13 mouse cellular contexts compared by ENCODE assay signal in the genomic region with DNA sequence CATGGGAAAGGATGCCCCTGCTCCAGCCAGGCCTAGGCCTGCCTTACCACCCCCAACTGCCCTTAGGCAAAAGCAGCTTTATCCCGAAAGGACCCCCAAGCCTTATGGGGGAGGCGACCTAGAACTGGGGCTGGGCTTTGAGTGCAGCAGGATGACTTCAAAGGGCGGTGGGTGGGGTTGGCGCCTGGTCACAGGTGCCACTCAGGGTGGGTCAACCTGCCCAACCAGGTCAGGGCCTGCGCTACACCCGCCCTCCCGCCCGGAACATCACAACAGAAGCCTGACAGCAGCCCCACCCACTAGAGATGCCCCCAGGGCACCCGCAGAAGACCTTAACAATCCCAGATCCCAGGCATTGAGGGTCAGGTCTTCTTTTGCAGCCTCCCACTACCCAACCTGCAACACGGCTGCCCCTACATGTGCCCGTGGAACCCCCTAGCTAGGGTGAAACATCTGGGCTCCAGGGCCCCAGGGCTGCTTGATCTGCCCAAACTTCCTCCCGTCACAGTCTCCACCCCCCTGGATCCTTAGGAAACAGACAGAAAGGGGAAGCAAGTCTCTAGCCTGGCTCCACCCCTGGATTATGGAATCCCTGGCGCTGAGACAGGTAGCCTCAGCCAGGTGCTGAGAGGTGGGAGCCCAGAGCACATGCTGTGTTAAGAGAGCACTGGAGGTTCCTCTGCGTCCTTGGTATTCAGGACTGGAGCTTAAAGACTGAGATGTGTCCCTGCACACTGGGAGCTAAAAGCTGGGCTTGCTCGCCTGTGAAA. TPM values are rescaled to one million over a fixed set of nuclear protein-coding genes. Genes with fewer than 3 reads are reported as not detected.
DNase-seq lines count a peak whose midpoint lies in the region; ATAC-seq and TF ChIP-seq lines count a peak whose summit lies in the region.
"Had no signal": no experiment of that assay in that cellular context is flagged by ENCODE, and none has a peak within 500 bp of the region (broad histone marks: within the 10 kb centered on the region; RNA-seq: fewer than 3 reads in every experiment).

No protein-coding gene starts in this region.

- DNase-seq in heart, postnatal 25 days (ENCODE audit: low spot score), result no peak
- DNase-seq in forebrain, embryonic 14.5 days (ENCODE audit: low spot score), result no peak
- peak; percentile 31 for DNase-seq in limb, embryonic 14.5 days (ENCODE audit: low spot score)
- no peak for DNase-seq in adrenal gland, postnatal 25 days
- no peak for DNase-seq in layer of hippocampus, postnatal 25 days (ENCODE audit: extremely low spot score in 1 of 2, low spot score in 1 of 2)
- DNase-seq in kidney, adult 2 months, result no peak
- DNase-seq: cerebellum, adult 8-10 months; thymus, postnatal 36 days had no signal

- TF ChIP-seq CTCF in kidney, adult 2 months (conservative IDR thresholded peaks at IDR 0.05; ENCODE audit: insufficient read depth, insufficient read length, low read depth, low read length), result no peak

- no peak for ATAC-seq in heart, embryonic 13.5 days (ENCODE audit: extremely low read depth, insufficient number of reproducible peaks, low FRiP score, low TSS enrichment)
- no peak for ATAC-seq in forebrain, embryonic 14.5 days
- ATAC-seq in limb, embryonic 14.5 days (ENCODE audit: low FRiP score, low read depth), result no peak
- ATAC-seq in neural tube, embryonic 12.5 days (ENCODE audit: low FRiP score, low read depth), result no peak

- H3K36me3 ChIP-seq in heart, embryonic 13.5 days, result no peaks in the 10 kb centered on the region
- H3K36me3 ChIP-seq in forebrain, embryonic 14.5 days (ENCODE audit: control insufficient read depth, insufficient read depth, low read length), result no peaks in the 10 kb centered on the region
- H3K36me3 ChIP-seq in limb, embryonic 14.5 days (ENCODE audit: control insufficient read depth, insufficient read depth, low read length), result no peaks in the 10 kb centered on the region
- no peaks in the 10 kb centered on the region for H3K36me3 ChIP-seq in neural tube, embryonic 12.5 days
- no peaks in the 10 kb centered on the region for H3K36me3 ChIP-seq in kidney, adult 2 months (ENCODE audit: control insufficient read depth, insufficient read depth, low read length)

- peaks cover 76% of the 10 kb centered on the region for H3K27me3 ChIP-seq in heart, embryonic 13.5 days (replicated peaks)
- H3K27me3 ChIP-seq in forebrain, embryonic 14.5 days (replicated peaks; ENCODE audit: control insufficient read depth, insufficient read depth, low read length), result peaks cover 27% of the 10 kb centered on the region
- H3K27me3 ChIP-seq in limb, embryonic 14.5 days (ENCODE audit: control insufficient read depth, insufficient read depth, low read length), result peaks cover 19% of the 10 kb centered on the region
- H3K27me3 ChIP-seq in neural tube, embryonic 12.5 days (replicated peaks), result peaks cover 49% of the 10 kb centered on the region
- H3K27me3 ChIP-seq in kidney, adult 2 months (replicated peaks; ENCODE audit: control insufficient read depth, insufficient read depth, low read length), result peaks cover 2% of the 10 kb centered on the region; the same call in 1 of the 2 replicates

- H3K9ac ChIP-seq in heart, embryonic 13.5 days, result no peak overlapping the region
- H3K9ac ChIP-seq in forebrain, embryonic 14.5 days (ENCODE audit: low read length), result peak overlapping the region; percentile 50; the same call in 1 of the 2 replicates
- no peak overlapping the region for H3K9ac ChIP-seq in limb, embryonic 14.5 days (ENCODE audit: low read depth, low read length, severe bottlenecking)
- H3K9ac ChIP-seq in neural tube, embryonic 12.5 days, result 0 out of 2 replicates have a peak overlapping the region, but pooled peaks have one; percentile 8

- no peak overlapping the region for H3K27ac ChIP-seq in heart, embryonic 13.5 days (replicated peaks)
- H3K27ac ChIP-seq in forebrain, embryonic 14.5 days (ENCODE audit: low read depth, low read length), result no peak overlapping the region
- H3K27ac ChIP-seq in limb, embryonic 14.5 days (replicated peaks; ENCODE audit: low read depth, low read length), result no peak overlapping the region
- H3K27ac ChIP-seq in neural tube, embryonic 12.5 days, result no peak overlapping the region
- H3K27ac ChIP-seq in kidney, adult 2 months (ENCODE audit: insufficient read depth, low read depth, low read length), result no peak overlapping the region

- no peak for TF ChIP-seq POLR2A in limb, embryonic 14.5 days (IDR thresholded peaks at IDR 0.05; ENCODE audit: borderline replicate concordance, extremely low read depth, insufficient read depth, insufficient read length)
- no peak for TF ChIP-seq POLR2A in kidney, adult 2 months (IDR thresholded peaks at IDR 0.05; ENCODE audit: low read depth, low read length)

- no peaks in the 10 kb centered on the region for H3K9me3 ChIP-seq in heart, embryonic 13.5 days
- no peaks in the 10 kb centered on the region for H3K9me3 ChIP-seq in forebrain, embryonic 14.5 days (replicated peaks; ENCODE audit: control insufficient read depth, low read length)
- no peaks in the 10 kb centered on the region for H3K9me3 ChIP-seq in limb, embryonic 14.5 days (ENCODE audit: control insufficient read depth, low read length)
- no peaks in the 10 kb centered on the region for H3K9me3 ChIP-seq in neural tube, embryonic 12.5 days

- H3K4me3 ChIP-seq in heart, embryonic 13.5 days, result peak overlapping the region; percentile 34
- peak overlapping the region; percentile 29; the same call in 1 of the 2 replicates for H3K4me3 ChIP-seq in forebrain, embryonic 14.5 days (ENCODE audit: low read depth, low read length)
- H3K4me3 ChIP-seq in limb, embryonic 14.5 days (replicated peaks; ENCODE audit: low read length), result peak overlapping the region; percentile 25; the same call in 1 of the 2 replicates
- no peak overlapping the region for H3K4me3 ChIP-seq in neural tube, embryonic 12.5 days
- H3K4me3 ChIP-seq in kidney, adult 2 months (ENCODE audit: insufficient read depth, low read depth, low read length), result no peak overlapping the region

- WGBS in heart, embryonic 13.5 days, result 18% methylated on average over 15 of the region's 15 CpGs
- WGBS in forebrain, embryonic 14.5 days, result 13% methylated on average over 15 of the region's 15 CpGs
- 11% methylated on average over 14 of the region's 15 CpGs for WGBS in limb, embryonic 14.5 days
- 10% methylated on average over 15 of the region's 15 CpGs for WGBS in neural tube, embryonic 12.5 days
- 49% methylated on average over 15 of the region's 15 CpGs for WGBS in kidney, adult 2 months

- H3K4me2 ChIP-seq in heart, embryonic 13.5 days, result 0 out of 2 replicates have a peak overlapping the region, but pooled peaks have one; percentile 61
- peak overlapping the region; percentile 63 for H3K4me2 ChIP-seq in forebrain, embryonic 14.5 days (ENCODE audit: low read length)
- H3K4me2 ChIP-seq in limb, embryonic 14.5 days (replicated peaks; ENCODE audit: low read depth, low read length, severe bottlenecking), result peak overlapping the region; percentile 49
- peak overlapping the region; percentile 54 for H3K4me2 ChIP-seq in neural tube, embryonic 12.5 days (replicated peaks)

- intact Hi-C loops in heart, postnatal 25 days (cut with DNase I), result no loop called here

- peaks cover 24% of the 10 kb centered on the region for H3K4me1 ChIP-seq in heart, embryonic 13.5 days
- H3K4me1 ChIP-seq in forebrain, embryonic 14.5 days (ENCODE audit: control insufficient read depth, insufficient read depth, low read length), result no peaks in the 10 kb centered on the region
- peaks cover 14% of the 10 kb centered on the region for H3K4me1 ChIP-seq in limb, embryonic 14.5 days (ENCODE audit: control insufficient read depth, insufficient read depth, low read length)
- peaks cover 15% of the 10 kb centered on the region; the same call in 1 of the 2 replicates for H3K4me1 ChIP-seq in neural tube, embryonic 12.5 days
- H3K4me1 ChIP-seq in kidney, adult 2 months (ENCODE audit: control insufficient read depth, insufficient read depth, low read length), result no peaks in the 10 kb centered on the region

RNA-seq across cellular contexts. Expression of a gene that starts 37.0 kb away (rescaled TPM):
- not detected in 2 replicates for polyA plus RNA-seq in heart, embryonic 13.5 days (2015; fragmentation: Nextera tagmentation; extraction: Ambion mirVana)
- not detected for total RNA-seq in heart, postnatal 25 days (2021)
- not detected in 2 replicates for polyA plus RNA-seq in forebrain, embryonic 14.5 days (2014; fragmentation: Nextera tagmentation; extraction: Ambion mirVana)
- 0.08 TPM in 1 of 2 replicates, not detected in the other for polyA plus RNA-seq in limb, embryonic 14.5 days (2012; rRNA removed)
- not detected in 2 replicates for polyA plus RNA-seq in limb, embryonic 14.5 days (2014; fragmentation: Nextera tagmentation; extraction: Ambion mirVana)
- 0.15 TPM in 1 of 2 replicates, not detected in the other for polyA plus RNA-seq in neural tube, embryonic 12.5 days (2016; fragmentation: Nextera tagmentation; extraction: Ambion mirVana)
- not detected in 2 replicates for total RNA-seq in adrenal gland, postnatal 25 days (2021)
- not detected for total RNA-seq in layer of hippocampus, postnatal 25 days (2021)
- 0.09 TPM in 1 of 2 replicates, not detected in the other for polyA plus RNA-seq in kidney, adult 2 months (2012; rRNA removed)
- total RNA-seq: gastrocnemius, postnatal 14 days; layer of hippocampus, adult 18-20 months; megakaryocyte progenitor cell, adult 5-6 weeks had no signal

Comparison
In these comparisons a context has a peak if more than half of its experiments do, and no peak if none do; other contexts are left out.
1. H3K4me3 ChIP-seq: peak in heart, embryonic 13.5 days (single experiment), forebrain, embryonic 14.5 days (single experiment) and limb, embryonic 14.5 days (single experiment); none in neural tube, embryonic 12.5 days (single experiment) and kidney, adult 2 months (single experiment).
2. H3K9ac ChIP-seq: peak in forebrain, embryonic 14.5 days (single experiment) and neural tube, embryonic 12.5 days (single experiment); none in heart, embryonic 13.5 days (single experiment) and limb, embryonic 14.5 days (single experiment).
3. Peak in every context shown above with its lines, with median percentiles within 50 percentile points of each other: H3K4me2 ChIP-seq.